Mouse (Mus musculus): Measurements from ENCODE around the gene Pomt1. TPM values are rescaled to one million over a fixed set of nuclear protein-coding genes. Genes with fewer than 3 reads are reported as not detected.
A peak's percentile ranks its signal among the peaks of the same experiment; 100 is the strongest.
"Not testable (repeated sequence)": the region's sequence is repeated elsewhere in the genome, so short reads cannot be mapped to it uniquely, and the experiment has no call there.

Gene Pomt1
- total and polyA plus RNA-seq, 3 experiments: 32.5 to 49.6 (median 40.4) TPM

- no peak for DNase-seq
Observed at GRCm38 (mm10) chr2:32282289-32282688, 45.9 kb downstream of the Pomt1 start.

DNA sequence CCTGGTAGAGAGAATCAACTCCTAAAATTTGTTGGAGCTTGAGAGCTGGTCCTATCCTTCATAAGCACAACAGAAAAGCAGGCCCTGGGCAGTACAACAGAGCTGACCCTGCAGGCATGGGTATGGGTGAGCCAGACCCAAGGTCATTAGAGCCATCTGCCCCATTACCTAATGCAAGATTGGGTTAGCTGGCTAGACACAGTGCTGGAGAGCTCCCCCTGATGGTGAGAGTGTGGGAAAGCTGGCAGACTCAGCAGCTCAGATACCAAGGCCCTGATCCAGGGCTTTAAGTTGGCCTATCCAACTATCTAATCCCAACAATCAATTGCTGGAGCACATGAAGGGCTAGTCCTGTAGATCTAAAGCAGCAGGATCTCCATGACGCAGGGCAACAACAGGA is 46.3 kb downstream of the Pomt1 start:
- DNase-seq: peak; percentile 88

DNA sequence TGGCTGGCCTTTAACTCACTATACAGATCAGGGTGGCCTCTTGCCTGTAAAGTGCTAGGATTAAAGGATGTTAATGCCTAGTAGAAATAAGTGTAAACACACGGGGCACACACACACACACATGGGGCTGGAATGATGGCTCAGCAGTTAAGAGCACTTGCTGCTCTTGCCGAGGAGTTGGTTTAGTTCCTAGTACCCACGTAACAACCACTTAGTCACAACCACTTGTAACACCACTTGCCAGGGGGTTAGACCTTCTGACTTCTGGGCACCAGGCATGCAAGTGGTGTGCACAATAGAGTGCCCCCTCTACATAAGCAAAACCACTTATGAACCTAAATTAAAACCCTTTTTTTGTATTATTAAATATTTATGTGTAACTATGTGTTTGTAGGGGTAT is 47.6 kb downstream of the Pomt1 start:
- no peak for DNase-seq

DNA sequence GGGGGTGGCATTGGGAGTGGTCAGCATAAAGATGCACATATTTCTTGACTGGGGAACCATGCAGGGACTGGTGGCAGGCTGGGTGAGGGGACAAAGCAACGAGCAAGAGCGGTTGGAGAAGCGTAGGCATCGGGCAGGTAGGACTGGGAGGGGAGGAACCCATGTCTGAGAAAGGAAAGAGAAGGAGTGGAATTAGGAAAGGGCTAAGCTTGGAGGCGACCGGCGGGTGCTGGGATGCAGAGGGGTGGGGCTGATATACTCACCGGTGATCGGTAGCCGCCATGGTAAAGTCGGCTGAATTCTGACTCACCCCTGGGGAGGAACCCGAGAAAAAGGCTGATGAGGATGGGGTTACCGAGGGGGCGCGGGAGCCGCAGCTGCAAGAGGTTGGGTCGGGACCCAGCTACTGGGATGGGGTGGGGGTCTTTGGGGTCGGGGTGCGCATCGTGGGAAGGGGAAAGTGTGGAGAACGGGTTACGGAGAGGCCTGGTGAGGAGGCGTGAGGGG is 51.0 kb downstream of the Pomt1 start, which contains the start of gene Golga2:
Gene Golga2, plus strand, starts transcription at position 51 of the 507 bp plus-strand sequence.
- DNase-seq: no peak

DNA sequence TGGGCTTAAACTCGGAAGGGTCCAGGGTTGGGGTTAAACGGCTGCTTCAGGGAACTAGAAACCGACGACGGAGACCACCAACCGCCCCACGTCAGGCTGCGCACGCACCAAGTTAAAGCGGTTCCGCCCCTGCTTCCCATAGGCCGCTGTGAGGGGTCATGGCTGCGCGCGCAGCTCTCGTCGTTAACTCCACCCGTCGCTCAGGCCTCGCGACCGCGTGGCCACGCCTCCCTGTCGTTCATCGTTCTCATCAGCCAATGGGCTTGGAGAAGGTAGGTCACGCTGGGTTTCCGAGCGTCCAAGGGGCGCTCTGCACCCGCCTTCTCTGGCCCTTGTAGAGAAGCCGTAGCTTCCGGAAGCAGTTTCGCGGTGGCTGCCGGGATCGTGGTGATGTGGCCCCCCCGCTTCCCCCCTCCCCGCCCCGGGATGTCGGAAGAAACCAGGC is 51.6 kb downstream of the Pomt1 start, which contains the start of gene Swi5:
Gene Swi5, minus strand, starts transcription at position 153 of the 445 bp plus-strand sequence.
- DNase-seq: peak; percentile 99

DNA sequence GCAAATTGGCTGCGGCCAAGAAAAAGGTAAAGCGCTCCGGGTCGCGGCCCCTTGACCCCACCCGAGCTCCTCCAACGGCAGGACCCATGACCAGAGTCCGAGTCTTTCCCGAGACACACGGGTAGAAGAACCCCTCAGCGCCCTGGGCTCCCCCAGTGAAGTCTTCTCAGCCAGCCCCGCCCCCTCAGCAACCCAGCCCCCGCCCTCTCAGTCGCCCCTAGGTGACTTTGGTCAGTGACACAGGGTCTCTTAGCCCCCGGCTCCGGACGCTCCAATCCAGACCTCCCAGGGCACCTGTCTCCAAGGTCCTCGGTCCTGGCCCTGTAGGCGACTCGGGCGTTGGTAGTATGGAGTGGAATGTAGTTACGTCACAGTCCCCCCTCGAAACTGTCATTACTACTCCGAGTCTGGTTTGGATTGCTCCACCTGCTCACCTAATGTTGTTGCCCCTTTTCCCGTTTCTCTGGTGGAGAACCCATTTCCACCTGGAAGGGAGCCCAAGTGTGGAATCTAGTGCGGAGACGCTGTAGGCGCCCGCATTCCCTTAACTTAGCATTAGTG is 52.1 kb downstream of the Pomt1 start:
- no peak for DNase-seq

DNA sequence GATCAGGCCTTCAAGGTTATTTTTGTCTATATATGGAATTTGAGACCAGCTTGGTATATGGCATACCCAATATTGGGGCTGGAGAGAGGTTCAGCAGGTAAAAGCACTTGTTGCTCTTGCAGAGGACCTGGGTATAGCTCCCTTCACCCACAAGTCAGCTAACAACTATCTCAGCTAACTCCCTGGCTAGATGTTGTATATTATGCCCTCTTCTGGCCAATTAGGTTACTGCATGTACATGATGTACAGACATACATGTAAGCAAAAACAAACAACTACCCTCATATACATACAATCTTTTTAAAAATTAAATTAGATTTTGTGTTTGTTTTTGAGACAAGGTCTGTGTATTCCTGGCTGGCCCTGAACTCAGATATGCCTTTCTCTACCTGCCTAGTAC is 53.2 kb downstream of the Pomt1 start:
- DNase-seq: no peak

GRCm38 (mm10) chr2:32294348-32294747 is 58.0 kb downstream of the Pomt1 start:
- peak; percentile 68 for DNase-seq

GRCm38 (mm10) chr2:32295285-32295684 is 58.9 kb downstream of the Pomt1 start:
- DNase-seq: no peak

- not testable (repeated sequence) for DNase-seq
Observed at GRCm38 (mm10) chr2:32295842-32296241, 59.5 kb downstream of the Pomt1 start.

GRCm38 (mm10) chr2:32299469-32299868 is 63.1 kb downstream of the Pomt1 start:
- no peak for DNase-seq

DNA sequence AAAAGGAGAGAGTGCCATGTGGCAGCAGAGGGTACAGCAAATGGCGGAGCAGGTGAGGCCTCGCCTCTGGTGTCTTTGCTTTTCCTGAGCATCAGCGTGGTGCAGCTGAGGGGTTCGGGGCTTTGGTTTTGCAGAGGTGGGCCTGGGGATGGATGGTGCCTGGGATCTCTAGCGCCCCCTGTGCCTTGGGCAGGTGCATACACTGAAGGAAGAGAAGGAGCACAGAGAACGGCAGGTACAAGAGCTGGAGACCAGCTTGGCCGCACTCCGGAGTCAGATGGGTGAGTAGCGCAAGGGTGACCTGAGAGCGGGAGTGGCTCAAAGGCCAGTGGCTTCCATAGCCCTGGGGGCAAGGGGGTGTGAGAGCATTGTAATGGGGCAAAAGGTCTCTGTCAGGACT is 66.6 kb downstream of the Pomt1 start:
- DNase-seq: no peak

DNA sequence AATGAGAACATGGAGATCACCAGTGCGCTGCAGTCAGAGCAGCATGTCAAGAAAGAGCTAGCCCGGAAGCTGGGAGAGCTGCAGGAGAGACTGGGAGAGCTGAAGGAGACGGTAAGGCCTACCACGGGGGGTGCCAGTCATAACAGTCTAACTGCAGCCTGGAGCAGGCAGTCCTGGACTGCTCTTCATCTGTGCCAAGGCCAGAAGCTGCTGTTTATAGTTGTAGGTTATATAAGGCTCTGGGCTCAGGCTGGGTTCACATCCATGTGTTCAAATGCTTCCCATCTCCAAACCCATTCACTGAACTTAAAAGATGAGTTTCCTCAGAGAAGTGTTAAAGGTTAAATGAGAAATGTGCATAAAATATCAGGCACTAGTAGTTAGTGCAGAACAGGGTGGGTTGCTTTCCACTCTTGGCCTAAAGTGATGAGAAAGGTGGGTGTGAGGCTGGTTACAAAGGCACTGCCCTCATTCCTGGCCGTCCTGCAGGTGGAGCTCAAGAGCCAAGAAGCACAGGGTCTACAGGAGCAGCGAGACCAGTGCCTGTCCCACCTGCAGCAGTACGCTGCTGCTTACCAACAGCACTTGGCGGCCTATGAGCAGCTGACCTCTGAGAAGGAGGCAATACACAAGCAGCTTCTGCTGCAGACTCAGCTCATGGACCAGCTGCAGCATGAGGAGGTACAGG is 67.9 kb downstream of the Pomt1 start:
- peak; percentile 41 for DNase-seq

Other genes with a start within 250 kb of the Pomt1 start
- gene Fam78a, start 151.7 kb upstream of the Pomt1 start, total RNA-seq (2021): 1 to 10 TPM; 1.5 to 4.8 TPM
- 2.6 and 6.5 TPM in 2 replicates for gene Fam78a, start 151.7 kb upstream of the Pomt1 start, polyA plus RNA-seq (2012; rRNA removed)
- 1 to 10 TPM; 4.0 to 4.2 TPM for gene Plpp7, start 141.1 kb upstream of the Pomt1 start, total RNA-seq (2021)
- gene Plpp7, start 141.1 kb upstream of the Pomt1 start, polyA plus RNA-seq (2012; rRNA removed): 35.8 and 42.0 TPM in 2 replicates
- 100 to 1,000 TPM in 1 of 2 experiments, 10 to 100 TPM in 1; 93.5 to 104 TPM for gene Prrc2b, start 85.5 kb upstream of the Pomt1 start, total RNA-seq (2021)
- 70.0 and 82.7 TPM in 2 replicates for gene Prrc2b, start 85.5 kb upstream of the Pomt1 start, polyA plus RNA-seq (2012; rRNA removed)
- 100 to 1,000 TPM; 116 to 148 TPM for gene Uck1, start 23.6 kb downstream of the Pomt1 start, total RNA-seq (2021)
- 202 and 249 TPM in 2 replicates for gene Uck1, start 23.6 kb downstream of the Pomt1 start, polyA plus RNA-seq (2012; rRNA removed)
- gene Golga2, start 50.8 kb downstream of the Pomt1 start, total RNA-seq (2021): 10 to 100 TPM; 81.1 to 82.9 TPM
- gene Golga2, start 50.8 kb downstream of the Pomt1 start, polyA plus RNA-seq (2012; rRNA removed): 25.8 and 31.5 TPM in 2 replicates
- gene Swi5, start 51.5 kb downstream of the Pomt1 start, total RNA-seq (2021): 100 to 1,000 TPM; 324 to 358 TPM
- 317 and 318 TPM in 2 replicates for gene Swi5, start 51.5 kb downstream of the Pomt1 start, polyA plus RNA-seq (2012; rRNA removed)
- gene Ciz1, start 115.7 kb downstream of the Pomt1 start, total RNA-seq (2021): 10 to 100 TPM; 54.0 to 94.0 TPM
- gene Ciz1, start 115.7 kb downstream of the Pomt1 start, polyA plus RNA-seq (2012; rRNA removed): 290 and 303 TPM in 2 replicates
- 10 to 100 TPM; 15.8 to 22.5 TPM for gene Dnm1, start 116.7 kb downstream of the Pomt1 start, total RNA-seq (2021)
- 114 and 144 TPM in 2 replicates for gene Dnm1, start 116.7 kb downstream of the Pomt1 start, polyA plus RNA-seq (2012; rRNA removed)
- gene 1110008P14Rik, start 145.3 kb downstream of the Pomt1 start, total RNA-seq (2021): 100 to 1,000 TPM; 152 to 167 TPM
- gene 1110008P14Rik, start 145.3 kb downstream of the Pomt1 start, polyA plus RNA-seq (2012; rRNA removed): 1,060 and 1,061 TPM in 2 replicates
- gene Lcn2, start 151.7 kb downstream of the Pomt1 start, total RNA-seq (2021): 1 to 10 TPM; 2.2 to 2.8 TPM
- 0.45 and 2.1 TPM in 2 replicates for gene Lcn2, start 151.7 kb downstream of the Pomt1 start, polyA plus RNA-seq (2012; rRNA removed)
- gene Ptges2, start 159.3 kb downstream of the Pomt1 start, total RNA-seq (2021): 10 to 100 TPM; 55.3 to 69.6 TPM
- gene Ptges2, start 159.3 kb downstream of the Pomt1 start, polyA plus RNA-seq (2012; rRNA removed): 35.6 and 50.7 TPM in 2 replicates
- gene Naif1, start 213.9 kb downstream of the Pomt1 start, total RNA-seq (2021): 1 to 10 TPM; 5.1 to 5.9 TPM
- gene Naif1, start 213.9 kb downstream of the Pomt1 start, polyA plus RNA-seq (2012; rRNA removed): 6.1 and 6.6 TPM in 2 replicates
- 10 to 100 TPM; 34.0 to 79.5 TPM for gene Slc25a25, start 214.9 kb downstream of the Pomt1 start, total RNA-seq (2021)
- gene Slc25a25, start 214.9 kb downstream of the Pomt1 start, polyA plus RNA-seq (2012; rRNA removed): 35.2 and 36.8 TPM in 2 replicates